Mouse (Mus musculus) layer of hippocampus, adult 2 months (tissue): ENCODE measurements at regions not wholly inside any gene's neighbourhood (a gene's known extent, or its start where the extent isn't known, plus 50 kb on each side); places are given as distances from the start of the nearest gene placed in this dataset.
"Not testable (repeated sequence)": the region's sequence is repeated elsewhere in the genome, so short reads cannot be mapped to it uniquely, and the experiment has no call there.

Source experiments
- DNase-seq, 2 experiments: peaks; one replicate each; pipeline ENCODE4 v3.0.0; 2022; ENCODE audit warnings: low spot score in 2 of 2
- H3K27ac ChIP-seq: fragments of 200-600 bp; 2 replicates; pipeline ENCODE4 v1.8.1; 2022
- H3K4me3 ChIP-seq: fragments of 200-600 bp; 2 replicates; pipeline ENCODE4 v1.8.1; 2022; ENCODE audit warnings: mild to moderate bottlenecking
- CTCF ChIP-seq: fragments of 200-600 bp; conservative IDR thresholded peaks from 2 replicates; pipeline ENCODE4 v1.8.1; 2022; ENCODE audit warnings: antibody characterized with exemption, mild to moderate bottlenecking, moderate library complexity

- Histone ChIP-seq H3K27ac (no peak overlapping the region), H3K4me3 (no peak overlapping the region)
- no peak for DNase-seq
- no peak for TF ChIP-seq CTCF
Measured at GRCm38 (mm10) chr2:43072964-43073619, 419.7 kb upstream of the Lrp1b start.

- peak; percentile 68 to 88 for DNase-seq
- no peak overlapping the region for H3K4me3 ChIP-seq
- H3K27ac ChIP-seq = peak overlapping the region; percentile 74
- TF ChIP-seq CTCF = no peak
Measured at GRCm38 (mm10) chr2:43097560-43098233, 444.3 kb upstream of the Lrp1b start.

- no peak for DNase-seq
- Histone ChIP-seq H3K27ac (no peak overlapping the region), H3K4me3 (no peak overlapping the region)
- no peak for TF ChIP-seq CTCF
Measured at GRCm38 (mm10) chr2:43119862-43120261, 435.3 kb upstream of the Kynu start.

- no peak for TF ChIP-seq CTCF
- no peak for DNase-seq
- Histone ChIP-seq H3K27ac (no peak overlapping the region), H3K4me3 (no peak overlapping the region)
Measured at GRCm38 (mm10) chr2:43153574-43153973, 401.6 kb upstream of the Kynu start.

GRCm38 (mm10) chr2:43182105-43182504, 373.0 kb upstream of the Kynu start:
- H3K27ac ChIP-seq = no peak overlapping the region
- no peak overlapping the region for H3K4me3 ChIP-seq
- TF ChIP-seq CTCF = no peak
- no peak for DNase-seq

- DNase-seq, H3K27ac ChIP-seq, H3K4me3 ChIP-seq: not testable (repeated sequence)
Measured at GRCm38 (mm10) chr2:43195531-43195930, 359.6 kb upstream of the Kynu start.

- H3K27ac ChIP-seq = no peak overlapping the region
- TF ChIP-seq CTCF = no peak
- no peak overlapping the region for H3K4me3 ChIP-seq
- no peak for DNase-seq
Measured at GRCm38 (mm10) chr2:43208223-43208622, 346.9 kb upstream of the Kynu start.

GRCm38 (mm10) chr2:43213901-43214300, 341.2 kb upstream of the Kynu start:
- Histone ChIP-seq H3K4me3 (no peak overlapping the region), H3K27ac (no peak overlapping the region)
- no peak for DNase-seq
- no peak for TF ChIP-seq CTCF

- Histone ChIP-seq H3K27ac (no peak overlapping the region), H3K4me3 (no peak overlapping the region)
- TF ChIP-seq CTCF = no peak
- no peak for DNase-seq
Measured at GRCm38 (mm10) chr2:43217119-43217518, 338.0 kb upstream of the Kynu start.

GRCm38 (mm10) chr2:43222721-43223120, 332.4 kb upstream of the Kynu start:
- TF ChIP-seq CTCF = no peak
- no peak overlapping the region for H3K27ac ChIP-seq
- DNase-seq = no peak

GRCm38 (mm10) chr2:43224728-43225127, 330.4 kb upstream of the Kynu start:
- DNase-seq, H3K4me3 ChIP-seq, H3K27ac ChIP-seq: not testable (repeated sequence)

More at GRCm38 (mm10) chr2:43222721-43223120, 332.4 kb upstream of the Kynu start:
- no peak overlapping the region for H3K4me3 ChIP-seq

- H3K4me3 ChIP-seq = no peak overlapping the region
- no peak for TF ChIP-seq CTCF
- no peak overlapping the region for H3K27ac ChIP-seq
- DNase-seq = no peak
Measured at GRCm38 (mm10) chr2:43246786-43247185, 308.3 kb upstream of the Kynu start.

GRCm38 (mm10) chr2:43248671-43249070, 306.5 kb upstream of the Kynu start:
- Histone ChIP-seq H3K4me3 (no peak overlapping the region), H3K27ac (no peak overlapping the region)
- DNase-seq = no peak

GRCm38 (mm10) chr2:43254709-43255108, 300.4 kb upstream of the Kynu start:
- DNase-seq = no peak
- Histone ChIP-seq H3K4me3 (no peak overlapping the region), H3K27ac (no peak overlapping the region)
- no peak for TF ChIP-seq CTCF

More at GRCm38 (mm10) chr2:43248671-43249070, 306.5 kb upstream of the Kynu start:
- 0 out of 2 replicates have a peak, but pooled peaks have one; percentile 23 for TF ChIP-seq CTCF
